Mouse (Mus musculus) hindbrain, embryonic 11.5 days (tissue): Measurements from ENCODE around the gene Hoxd4. TPM values are rescaled to one million over a fixed set of nuclear protein-coding genes. Genes with fewer than 3 reads are reported as not detected.

ENCODE experiments used
- ATAC-seq: fragments of 200-750 bp; cut with Nextera tagmentation; 2 replicates; pipeline ENCODE4 v1.8.0; 2017; ENCODE audit warnings: mild to moderate bottlenecking, moderate TSS enrichment, moderate library complexity; ENCODE audit not compliant: low FRiP score
- DNase-seq: peaks from one replicate; pipeline ENCODE4 v3.0.0-alpha.2; 2015; ENCODE audit warnings: low spot score
- H3K27ac ChIP-seq: fragments of 300-500 bp; sonication (generic); 2 replicates; pipeline ENCODE4 v1.5.1; 2014; ENCODE audit warnings: mild to moderate bottlenecking, low read depth, low read length
- H3K27me3 ChIP-seq: fragments of 300-500 bp; sonication (generic); 2 replicates; pipeline ENCODE4 v1.6.1; 2014; ENCODE audit warnings: mild to moderate bottlenecking, low read length, moderate library complexity, mixed read lengths; ENCODE audit not compliant: control insufficient read depth, insufficient read depth
- H3K36me3 ChIP-seq: fragments of 300-500 bp; sonication (generic); 2 replicates; pipeline ENCODE4 v1.6.1; 2014; ENCODE audit warnings: mild to moderate bottlenecking, low read length, moderate library complexity, mixed read lengths; ENCODE audit not compliant: control insufficient read depth, insufficient read depth
- H3K4me1 ChIP-seq: fragments of 300-500 bp; sonication (generic); replicated peaks from 2 replicates; pipeline ENCODE4 v1.6.1; 2014; ENCODE audit warnings: low read length, mixed read lengths; ENCODE audit not compliant: control insufficient read depth, insufficient read depth
- H3K4me2 ChIP-seq: fragments of 300-500 bp; sonication (generic); replicated peaks from 2 replicates; pipeline ENCODE4 v1.6.1; 2014; ENCODE audit warnings: mild to moderate bottlenecking, low read depth, low read length
- H3K4me3 ChIP-seq: fragments of 300-500 bp; sonication (generic); 2 replicates; pipeline ENCODE4 v1.5.1; 2014; ENCODE audit warnings: low read depth, low read length
- H3K9ac ChIP-seq: fragments of 300-500 bp; sonication (generic); 2 replicates; pipeline ENCODE4 v1.6.1; 2014; ENCODE audit warnings: low read depth, low read length
- H3K9me3 ChIP-seq: fragments of 300-500 bp; sonication (generic); 2 replicates; pipeline ENCODE4 v1.6.1; 2016; ENCODE audit warnings: low read length; ENCODE audit not compliant: control insufficient read depth
- WGBS: fragments of 180-500 bp; shearing (Covaris S2); extraction: QIAGEN DNeasy Blood & Tissue Kit; methylation state at CpG from one replicate; pipeline ENCODE4 v1.1.7; 2014; 5-methylcytosine and 5-hydroxymethylcytosine counted together
- polyA plus RNA-seq: library from polyadenylated mRNA; unstranded; fragments of >200 nt; fragmentation: Nextera tagmentation; extraction: Ambion mirVana; gene quantifications from 2 replicates; pipeline ENCODE4 v1.2.1, GENCODE M21; 2014

Hoxd4 gene
- polyA plus RNA-seq, 1 experiment from 2014 or later = 3.7 TPM

DNA sequence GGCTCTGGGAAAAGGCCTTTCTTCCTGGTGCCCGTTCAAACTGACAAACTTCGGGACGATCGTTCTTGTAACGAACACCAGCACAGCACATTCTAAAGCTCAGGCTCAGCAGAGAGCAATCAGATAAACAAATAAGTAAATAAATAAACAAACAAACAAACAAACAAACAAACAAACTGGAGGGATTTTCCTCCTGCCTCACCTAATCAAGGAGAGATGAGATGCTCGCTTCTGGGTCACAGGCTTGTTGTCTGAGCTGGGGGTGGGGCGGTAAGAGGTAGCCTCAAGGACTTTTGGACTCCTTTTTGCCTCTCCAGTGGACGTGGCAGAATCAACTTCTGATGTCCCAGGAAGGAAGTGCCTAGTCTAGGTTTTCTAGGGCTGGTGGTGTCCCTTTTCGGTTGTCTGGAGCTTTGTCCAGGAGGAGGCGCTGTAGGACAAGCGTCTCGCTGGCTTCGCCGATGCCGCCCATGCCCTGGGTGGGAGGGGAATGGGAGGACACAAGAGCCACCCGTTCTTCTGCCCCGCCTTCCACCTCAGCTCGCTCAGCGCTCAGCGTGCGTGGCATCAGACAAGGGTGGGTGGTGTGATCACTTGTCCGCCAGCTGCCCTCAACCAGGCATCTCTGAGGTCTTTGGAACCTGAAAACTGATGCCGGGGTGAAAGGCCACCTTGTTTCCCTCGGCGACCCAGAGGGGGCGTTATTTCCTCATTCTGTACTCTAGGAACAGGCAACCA, 3.9 kb downstream of the Hoxd4 start:
- no peaks in the 10 kb centered on the region for H3K36me3 ChIP-seq
- peaks cover 75% of the 10 kb centered on the region for H3K27me3 ChIP-seq
- ATAC-seq = peak; percentile 83
- 2% methylated on average over 26 of the region's 26 CpGs for WGBS
- H3K4me3 ChIP-seq = 0 out of 2 replicates have a peak overlapping the region, but pooled peaks have one; percentile 8
- no peak overlapping the region for H3K9ac ChIP-seq
- H3K4me1 ChIP-seq = no peaks in the 10 kb centered on the region
- DNase-seq = peak; percentile 97
- H3K9me3 ChIP-seq = no peaks in the 10 kb centered on the region
- H3K27ac ChIP-seq = no peak overlapping the region
- peak overlapping the region; percentile 37 for H3K4me2 ChIP-seq

DNA sequence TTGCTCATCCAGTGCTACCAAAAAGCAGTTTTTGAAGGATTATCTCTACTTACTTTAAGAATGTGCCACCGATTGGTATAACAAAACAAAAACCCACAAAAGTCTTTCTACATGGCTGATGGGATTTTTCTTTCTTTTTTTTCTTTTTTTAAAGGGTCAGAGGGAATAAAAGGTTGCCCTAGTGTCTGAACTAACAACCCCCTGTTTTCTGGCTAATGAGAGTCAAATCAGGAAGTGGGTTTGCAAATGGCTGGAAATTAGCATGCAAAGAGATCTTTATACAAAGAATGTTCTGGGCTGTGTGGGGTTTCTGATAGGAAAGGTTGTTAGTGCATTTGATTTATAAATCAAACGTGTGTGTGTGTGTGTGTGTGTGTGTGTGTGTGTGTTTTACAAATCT, 8.7 kb downstream of the Hoxd4 start:
- Histone ChIP-seq H3K36me3 (no peaks in the 10 kb centered on the region), H3K4me1 (no peaks in the 10 kb centered on the region), H3K9me3 (no peaks in the 10 kb centered on the region), H3K4me2 (no peak overlapping the region), H3K27ac (no peak overlapping the region), H3K9ac (no peak overlapping the region), H3K4me3 (no peak overlapping the region), H3K27me3 (peaks cover 83% of the 10 kb centered on the region)
- DNase-seq (no peak), ATAC-seq (no peak)
- 10% methylated on average over 2 of the region's 2 CpGs for WGBS

DNA sequence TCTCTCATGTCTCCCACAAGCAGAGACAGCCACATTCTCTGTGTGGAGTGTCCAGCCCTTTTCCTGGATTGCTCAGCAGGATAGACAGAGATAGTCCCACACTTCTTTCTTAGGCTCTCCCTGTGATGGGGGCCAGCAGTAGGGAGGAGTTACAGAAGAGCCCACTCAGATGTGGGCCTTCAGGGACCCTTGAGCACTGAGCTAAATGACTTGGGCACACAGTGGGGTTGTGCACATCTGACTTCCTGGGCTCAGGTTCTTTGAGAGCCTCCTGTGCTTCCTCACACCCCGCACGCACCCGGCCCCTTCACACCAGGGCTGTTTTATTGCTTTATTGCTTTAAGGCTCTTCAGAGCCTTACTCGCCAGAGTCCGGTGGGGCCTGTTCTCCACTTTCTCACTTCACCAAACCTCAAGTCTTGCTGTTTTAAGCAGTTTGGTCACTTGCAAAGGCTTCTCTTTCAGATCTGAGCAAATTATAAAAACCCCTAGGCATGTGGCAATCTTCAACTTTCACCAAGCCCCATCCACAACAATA, 9.3 kb downstream of the Hoxd4 start:
- Histone ChIP-seq H3K4me2 (no peak overlapping the region), H3K4me3 (no peak overlapping the region), H3K27ac (no peak overlapping the region), H3K36me3 (no peaks in the 10 kb centered on the region), H3K27me3 (peaks cover 83% of the 10 kb centered on the region), H3K4me1 (no peaks in the 10 kb centered on the region), H3K9me3 (no peaks in the 10 kb centered on the region), H3K9ac (no peak overlapping the region)
- DNase-seq (no peak), ATAC-seq (no peak)
- 11% methylated on average over 5 of the region's 5 CpGs for WGBS

DNA sequence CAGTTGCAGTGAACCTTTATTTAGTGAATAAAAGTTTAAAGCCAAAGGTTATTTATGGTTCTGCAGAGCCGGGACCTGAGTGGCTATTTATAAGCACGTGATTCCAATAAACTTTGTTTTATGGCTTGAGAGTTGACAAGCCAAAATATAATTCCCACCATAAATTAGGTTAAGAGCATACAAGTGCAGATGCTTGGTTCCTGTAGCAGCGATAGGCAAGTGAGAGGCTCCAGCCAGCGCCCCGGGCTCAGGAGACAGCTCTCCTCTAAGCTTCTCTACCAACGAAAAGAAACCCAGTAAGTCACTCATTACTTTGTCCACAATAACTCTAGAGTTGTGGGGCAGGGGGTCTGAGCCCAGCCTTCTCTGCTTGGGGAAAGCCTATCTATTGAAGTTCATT, 10.2 kb downstream of the Hoxd4 start:
- ATAC-seq (no peak), DNase-seq (no peak)
- peaks cover 85% of the 10 kb centered on the region for H3K27me3 ChIP-seq
- H3K4me2 ChIP-seq = no peak overlapping the region
- H3K4me3 ChIP-seq = peak overlapping the region; percentile 58; the same call in 1 of the 2 replicates
- no peaks in the 10 kb centered on the region for H3K4me1 ChIP-seq
- no peaks in the 10 kb centered on the region for H3K36me3 ChIP-seq
- WGBS = 7% methylated on average over 6 of the region's 6 CpGs
- 0 out of 2 replicates have a peak overlapping the region, but pooled peaks have one; percentile 12 for H3K9ac ChIP-seq
- no peak overlapping the region for H3K27ac ChIP-seq
- H3K9me3 ChIP-seq = no peaks in the 10 kb centered on the region

DNA sequence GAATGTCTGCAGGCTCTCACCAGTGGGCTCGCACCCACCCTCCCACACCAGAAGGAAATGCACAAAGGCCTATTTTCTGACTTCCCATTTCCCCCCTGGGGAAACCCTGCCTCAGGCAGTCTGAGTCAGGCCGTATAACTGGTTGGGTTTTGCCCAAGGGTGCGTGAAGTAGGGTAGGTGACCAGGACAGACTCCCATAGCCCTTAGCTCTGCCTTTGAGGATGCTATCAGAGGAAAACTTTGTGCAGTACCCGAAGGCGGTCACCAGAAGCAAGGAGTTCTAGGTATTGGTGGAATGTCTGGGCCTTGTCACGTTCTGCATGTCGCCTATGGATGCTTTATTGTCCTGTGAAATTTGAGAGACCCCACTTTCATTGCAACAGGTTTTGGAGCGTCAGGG, 11.2 kb downstream of the Hoxd4 start:
- no peaks in the 10 kb centered on the region for H3K9me3 ChIP-seq
- H3K27ac ChIP-seq = 0 out of 2 replicates have a peak overlapping the region, but pooled peaks have one; percentile 81
- ATAC-seq (no peak), DNase-seq (no peak)
- peak overlapping the region; percentile 62 for H3K9ac ChIP-seq
- H3K4me1 ChIP-seq = no peaks in the 10 kb centered on the region
- 7% methylated on average over 8 of the region's 8 CpGs for WGBS
- peaks cover 93% of the 10 kb centered on the region for H3K27me3 ChIP-seq
- H3K4me2 ChIP-seq = peak overlapping the region; percentile 39
- no peaks in the 10 kb centered on the region for H3K36me3 ChIP-seq
- H3K4me3 ChIP-seq = peak overlapping the region; percentile 58

DNA sequence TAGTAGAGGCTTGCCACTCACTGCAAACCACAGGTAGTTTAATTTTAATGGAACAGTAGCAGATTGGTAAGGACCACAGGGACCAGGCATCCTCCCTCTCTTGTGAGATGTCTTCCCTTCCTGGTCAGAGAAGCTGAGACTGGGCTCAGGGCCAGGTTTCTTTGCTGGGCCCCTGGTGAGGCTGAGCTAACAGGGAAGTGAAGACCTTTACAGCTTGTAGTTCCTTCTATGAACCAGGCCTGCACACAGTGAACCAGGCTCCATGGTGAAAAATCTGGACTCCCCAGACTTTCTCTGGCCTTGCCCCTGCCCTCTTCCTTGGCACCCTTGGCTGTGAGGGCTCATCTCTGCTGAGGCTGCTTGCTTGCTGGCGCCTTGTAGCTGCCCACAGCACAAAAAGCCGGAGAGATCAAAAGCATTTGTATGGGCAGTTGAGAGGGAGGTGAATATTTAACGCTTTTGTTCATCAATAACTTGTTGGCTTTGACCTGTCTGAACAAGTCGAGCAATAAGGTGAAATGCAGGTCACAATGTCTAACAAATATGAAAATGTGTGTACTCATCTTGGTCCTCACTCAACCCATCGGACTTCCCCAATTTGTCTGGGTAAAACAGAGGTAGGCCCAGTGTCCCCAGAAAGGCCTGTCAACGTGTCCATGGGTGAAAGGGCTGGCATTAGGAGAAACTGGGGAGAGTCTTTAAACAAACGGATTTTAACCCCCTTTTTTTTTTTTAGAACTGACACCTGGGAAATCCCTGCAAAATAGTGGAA, 12.7 kb downstream of the Hoxd4 start:
- Histone ChIP-seq H3K4me3 (peak overlapping the region; percentile 58), H3K4me1 (no peaks in the 10 kb centered on the region), H3K9ac (peak overlapping the region; percentile 62), H3K27me3 (peaks cover 97% of the 10 kb centered on the region), H3K27ac (peak overlapping the region; percentile 81), H3K4me2 (peak overlapping the region; percentile 39), H3K9me3 (no peaks in the 10 kb centered on the region), H3K36me3 (no peaks in the 10 kb centered on the region)
- 8% methylated on average over 7 of the region's 7 CpGs for WGBS
- ATAC-seq = no peak
- DNase-seq = no peak

DNA sequence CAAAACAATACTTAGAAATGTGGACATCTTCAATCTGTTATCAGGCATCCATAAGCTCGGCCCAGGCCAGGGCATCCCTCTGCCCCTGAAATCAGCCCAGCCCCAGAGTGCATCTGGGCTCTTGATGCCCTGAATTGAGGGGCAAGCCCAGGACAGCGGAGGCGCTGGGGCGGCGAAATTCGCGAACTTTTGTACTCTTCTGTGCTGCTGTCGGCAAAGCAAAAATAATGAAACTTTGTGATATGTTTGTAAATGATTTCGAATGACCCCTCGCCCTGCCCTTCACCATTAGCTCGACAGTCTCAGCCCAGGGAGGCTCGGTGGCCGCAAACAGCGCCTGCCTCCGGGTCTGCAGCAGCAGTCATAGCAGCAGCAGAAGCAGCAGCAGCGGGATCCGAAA, 13.4 kb downstream of the Hoxd4 start:
- Histone ChIP-seq H3K4me2 (peak overlapping the region; percentile 39), H3K4me1 (no peaks in the 10 kb centered on the region), H3K27ac (peak overlapping the region; percentile 81), H3K4me3 (peak overlapping the region; percentile 58), H3K9me3 (no peaks in the 10 kb centered on the region), H3K36me3 (no peaks in the 10 kb centered on the region), H3K27me3 (peaks cover 94% of the 10 kb centered on the region), H3K9ac (peak overlapping the region; percentile 62)
- ATAC-seq = no peak
- no peak for DNase-seq
- WGBS = 1% methylated on average over 17 of the region's 17 CpGs

DNA sequence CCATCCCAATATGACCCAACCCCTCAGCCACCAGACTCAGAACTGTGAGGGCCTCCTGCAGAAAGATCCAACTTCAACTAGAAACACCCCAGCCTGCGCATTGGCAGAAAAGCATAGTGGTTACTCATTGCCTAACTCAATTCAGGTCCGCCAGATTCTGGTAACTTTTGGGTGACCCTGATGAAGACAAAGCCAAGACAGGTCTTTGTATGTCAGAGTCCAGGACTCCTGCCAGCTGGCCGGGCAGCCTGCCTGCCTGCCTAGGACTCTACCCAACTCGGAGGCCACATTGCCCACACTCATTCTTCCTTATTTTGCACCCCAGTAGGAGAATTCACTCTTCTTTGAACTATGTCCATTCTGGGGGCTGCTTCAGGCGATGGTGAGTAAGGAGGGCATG, 14.8 kb downstream of the Hoxd4 start, which contains the start of gene Gm28230:
Gm28230 (plus strand) TSS at position 178 of the 400 bp plus-strand sequence.
- H3K36me3 ChIP-seq = no peaks in the 10 kb centered on the region
- H3K4me1 ChIP-seq = no peaks in the 10 kb centered on the region; the same call in 1 of the 2 replicates
- peak within 1 kb of the TSS; percentile 39 for H3K4me2 ChIP-seq
- ATAC-seq = no peak
- H3K27me3 ChIP-seq = peaks cover 96% of the 10 kb centered on the region
- H3K9ac ChIP-seq = peak within 1 kb of the TSS; percentile 66
- no peak for DNase-seq
- peak within 1 kb of the TSS; percentile 88 for H3K27ac ChIP-seq
- 5% methylated on average over 5 of the region's 5 CpGs for WGBS
- no peaks in the 10 kb centered on the region for H3K9me3 ChIP-seq
- peak within 1 kb of the TSS; percentile 58 for H3K4me3 ChIP-seq
